17 mouse cellular contexts compared by ENCODE assay signal in genomic region chr13:117898052-117898451, GRCm38 (mm10).
DNase-seq lines count a peak whose midpoint lies in the region; ATAC-seq and TF ChIP-seq lines count a peak whose summit lies in the region.
"Had no signal": no experiment of that assay in that cellular context is flagged by ENCODE, and none has a peak within 500 bp of the region (broad histone marks: within the 10 kb centered on the region; RNA-seq: fewer than 3 reads in every experiment).

No protein-coding gene starts in this region.

- no peak overlapping the region for H3K9ac ChIP-seq in lung, embryonic 14.5 days
- H3K9ac ChIP-seq: embryonic facial prominence, embryonic 13.5 days; hindbrain, embryonic 14.5 days; liver, embryonic 15.5 days; neural tube, embryonic 13.5 days had no signal

- no peaks in the 10 kb centered on the region for H3K36me3 ChIP-seq in lung, embryonic 14.5 days (ENCODE audit: insufficient read depth)
- H3K36me3 ChIP-seq: embryonic facial prominence, embryonic 13.5 days; forebrain, embryonic 10.5 days; liver, embryonic 15.5 days; midbrain, embryonic 10.5 days; neural tube, embryonic 13.5 days had no signal

- peak; percentile 98 for ATAC-seq in frontal cortex, adult (ENCODE audit: low TSS enrichment)
- ATAC-seq in lung, embryonic 14.5 days (ENCODE audit: insufficient read depth): no peak
- ATAC-seq: intestine, embryonic 16.5 days had no signal

- H3K4me1 ChIP-seq in lung, embryonic 14.5 days (ENCODE audit: insufficient read depth): no peaks in the 10 kb centered on the region
- H3K4me1 ChIP-seq: embryonic facial prominence, embryonic 13.5 days; forebrain, embryonic 10.5 days; liver, embryonic 15.5 days; midbrain, embryonic 10.5 days; neural tube, embryonic 13.5 days had no signal

- H3K9me3 ChIP-seq in lung, embryonic 14.5 days (ENCODE audit: low read depth, low read length): no peaks in the 10 kb centered on the region
- H3K9me3 ChIP-seq: embryonic facial prominence, embryonic 13.5 days; forebrain, embryonic 10.5 days; liver, embryonic 15.5 days; midbrain, embryonic 10.5 days; neural tube, embryonic 13.5 days had no signal

- no peaks in the 10 kb centered on the region for H3K27me3 ChIP-seq in lung, embryonic 14.5 days (ENCODE audit: insufficient read depth, low read length)
- H3K27me3 ChIP-seq: embryonic facial prominence, embryonic 13.5 days; liver, embryonic 15.5 days; neural tube, embryonic 13.5 days had no signal

- WGBS in lung, embryonic 14.5 days: 48% methylated on average over 2 of the region's 2 CpGs

- DNase-seq in frontal cortex, postnatal 25 days (ENCODE audit: low spot score in 2 of 2): no peak
- DNase-seq in lung, embryonic 14.5 days: peak; percentile 16
- no peak for DNase-seq in lung, postnatal 14 days
- peak; percentile 49 for DNase-seq in Muller cell, postnatal 12 days (ENCODE audit: inconsistent ontology term)
- peak; percentile 16 for DNase-seq in cerebellum, adult 9-11 months
- no peak for DNase-seq in urinary bladder, adult 2 months (ENCODE audit: low spot score)
- DNase-seq: gastrocnemius, postnatal 36 days; kidney, postnatal 10 days; thymus, adult 2 months had no signal

- H3K4me2 ChIP-seq in lung, embryonic 14.5 days: no peak overlapping the region
- H3K4me2 ChIP-seq: embryonic facial prominence, embryonic 13.5 days; hindbrain, embryonic 14.5 days; liver, embryonic 15.5 days; neural tube, embryonic 13.5 days had no signal

- no peak overlapping the region for H3K27ac ChIP-seq in lung, embryonic 14.5 days (ENCODE audit: low read depth)
- H3K27ac ChIP-seq: embryonic facial prominence, embryonic 13.5 days; forebrain, embryonic 10.5 days; hindbrain, embryonic 14.5 days; liver, embryonic 15.5 days; midbrain, embryonic 10.5 days; neural tube, embryonic 13.5 days had no signal

- TF ChIP-seq CTCF in lung, embryonic 14.5 days (IDR thresholded peaks at IDR 0.05; ENCODE audit: low read depth): no peak

- H3K4me3 ChIP-seq in lung, embryonic 14.5 days (ENCODE audit: low read depth, low read length): no peak overlapping the region
- H3K4me3 ChIP-seq: embryonic facial prominence, embryonic 13.5 days; forebrain, embryonic 10.5 days; liver, embryonic 15.5 days; midbrain, embryonic 10.5 days; neural tube, embryonic 13.5 days had no signal

Comparison
In these comparisons a context has a peak if more than half of its experiments do, and no peak if none do; other contexts are left out.
1. DNase-seq: peak in lung, embryonic 14.5 days (single experiment), Muller cell, postnatal 12 days (single experiment) and cerebellum, adult 9-11 months (single experiment); none in frontal cortex, postnatal 25 days (0 of 2), lung, postnatal 14 days (single experiment) and urinary bladder, adult 2 months (single experiment).